Mouse (Mus musculus) CH12.LX (cell line): Measurements from ENCODE around the gene Pink1. TPM values are rescaled to one million over a fixed set of nuclear protein-coding genes. Genes with fewer than 3 reads are reported as not detected.

Source experiments
- DNase-seq: peaks from one replicate; pipeline ENCODE4 v3.0.0-alpha.2; 2013; ENCODE audit errors: extremely low read depth
- H3K27ac ChIP-seq: 2 replicates; pipeline ENCODE4 v1.5.1; 2012; ENCODE audit warnings: low read depth, mild to moderate bottlenecking, control low read depth, moderate library complexity; ENCODE audit not compliant: insufficient read depth
- H3K27me3 ChIP-seq: replicated peaks from 2 replicates; pipeline ENCODE3; 2012; ENCODE audit warnings: inconsistent platforms
- H3K36me3 ChIP-seq, 2 experiments: replicated peaks in 1 of 2; 2 replicates each; pipeline versions ENCODE3 to v1.6.1; 2012; ENCODE audit warnings: inconsistent platforms in 1 of 2, low read length in 1 of 2, mild to moderate bottlenecking in 1 of 2, mixed read lengths in 1 of 2, moderate library complexity in 1 of 2; ENCODE audit not compliant: control insufficient read depth in 1 of 2, insufficient read depth in 1 of 2
- H3K4me1 ChIP-seq, 2 experiments: 2 replicates each; pipeline ENCODE4 v1.6.1; 2012; ENCODE audit warnings: inconsistent platforms in 1 of 2, moderate library complexity in 1 of 2; ENCODE audit not compliant: insufficient read depth in 2 of 2, control insufficient read depth in 1 of 2
- H3K4me2 ChIP-seq: 2 replicates; pipeline ENCODE4 v1.6.1; 2012; ENCODE audit warnings: low read depth, mild to moderate bottlenecking, control low read depth; ENCODE audit not compliant: poor library complexity, insufficient read depth, severe bottlenecking
- H3K4me3 ChIP-seq, 3 experiments: fragments of 150-350 bp in 1 of 3; sonication (generic) in 1 of 3; replicated peaks in 1 of 3; 2 replicates each; pipeline versions ENCODE3 to v1.5.1; 2011 to 2012; ENCODE audit warnings: low read depth in 2 of 3, low read length in 2 of 3, mild to moderate bottlenecking in 2 of 3, moderate library complexity in 2 of 3, control low read depth in 1 of 3, improper control_type of control experiment in 1 of 3, inconsistent platforms in 1 of 3, mixed read lengths in 1 of 3; ENCODE audit not compliant: poor library complexity in 1 of 3
- H3K79me2 ChIP-seq: replicated peaks from 2 replicates; pipeline ENCODE4 v1.6.1; 2012; ENCODE audit warnings: mild to moderate bottlenecking, moderate library complexity; ENCODE audit not compliant: control insufficient read depth, poor library complexity, insufficient read depth, severe bottlenecking; ENCODE audit errors: extremely low read depth
- H3K9ac ChIP-seq: 2 replicates; pipeline ENCODE4 v1.6.1; 2012; ENCODE audit warnings: low read depth, mild to moderate bottlenecking, control low read depth, moderate library complexity; ENCODE audit not compliant: insufficient read depth
- H3K9me3 ChIP-seq: replicated peaks from 2 replicates; pipeline ENCODE3; 2012; ENCODE audit warnings: low read length, inconsistent platforms, mixed read lengths
- BHLHE40 ChIP-seq: IDR thresholded peaks from 2 replicates; pipeline ENCODE4 v1.6.1; 2011; ENCODE audit warnings: mild to moderate bottlenecking, low read depth, low read length, improper control_type of control experiment
- CHD1 ChIP-seq: IDR thresholded peaks from 2 replicates; pipeline ENCODE4 v1.6.1; 2012; ENCODE audit warnings: low read depth, low read length, improper control_type of control experiment, inconsistent platforms
- CHD2 ChIP-seq: IDR thresholded peaks from 2 replicates; pipeline ENCODE4 v1.6.1; 2011; ENCODE audit warnings: low read length, improper control_type of control experiment
- CTCF ChIP-seq, 2 experiments: IDR thresholded peaks in 1 of 2; conservative IDR thresholded peaks in 1 of 2; 2 replicates each; pipeline ENCODE4 v1.5.1; 2011 to 2012; ENCODE audit warnings: low read depth in 2 of 2, low read length in 2 of 2, improper control_type of control experiment in 1 of 2, inconsistent platforms in 1 of 2, mild to moderate bottlenecking in 1 of 2, moderate library complexity in 1 of 2
- ETS1 ChIP-seq: conservative IDR thresholded peaks from 2 replicates; pipeline ENCODE4 v1.6.1; 2012; ENCODE audit warnings: low read depth, mild to moderate bottlenecking, inconsistent platforms, low read length, improper control_type of control experiment, moderate library complexity
- GABPA ChIP-seq: IDR thresholded peaks from 2 replicates; pipeline ENCODE4 v1.6.1; 2012; ENCODE audit warnings: low read depth, low read length, improper control_type of control experiment, inconsistent platforms; ENCODE audit not compliant: insufficient replicate concordance
- IRF4 ChIP-seq: IDR thresholded peaks from 2 replicates; pipeline ENCODE4 v1.6.1; 2014; ENCODE audit warnings: low read depth, mild to moderate bottlenecking, inconsistent platforms, low read length, improper control_type of control experiment
- JUND ChIP-seq: conservative IDR thresholded peaks from 2 replicates; pipeline ENCODE4 v1.6.1; 2011; ENCODE audit warnings: low read depth, low read length, improper control_type of control experiment
- KAT2A ChIP-seq: IDR thresholded peaks from 2 replicates; pipeline ENCODE4 v1.6.1; 2012; ENCODE audit warnings: low read length, improper control_type of control experiment, inconsistent platforms; ENCODE audit not compliant: insufficient replicate concordance
- MAZ ChIP-seq: IDR thresholded peaks from 2 replicates; pipeline ENCODE4 v1.6.1; 2012; ENCODE audit warnings: low read depth, mild to moderate bottlenecking, inconsistent platforms, low read length, improper control_type of control experiment, moderate library complexity
- MXI1 ChIP-seq: IDR thresholded peaks from 2 replicates; pipeline ENCODE4 v1.6.1; 2011; ENCODE audit warnings: mild to moderate bottlenecking, low read depth, low read length, improper control_type of control experiment
- NELFE ChIP-seq: IDR thresholded peaks from 2 replicates; pipeline ENCODE4 v1.6.1; 2011; ENCODE audit warnings: low read depth, low read length, improper control_type of control experiment
- NRF1 ChIP-seq: IDR thresholded peaks from 2 replicates; pipeline ENCODE4 v1.6.1; 2014; ENCODE audit warnings: low read depth, mild to moderate bottlenecking, inconsistent platforms, low read length, improper control_type of control experiment, moderate library complexity
- PAX5 ChIP-seq: IDR thresholded peaks from 2 replicates; pipeline ENCODE4 v1.6.1; 2012; ENCODE audit warnings: low read length, inconsistent platforms, mixed read lengths
- RCOR1 ChIP-seq: conservative IDR thresholded peaks from 2 replicates; pipeline ENCODE4 v1.6.1; 2012; ENCODE audit warnings: low read depth, mild to moderate bottlenecking, inconsistent platforms, low read length, improper control_type of control experiment
- SMC3 ChIP-seq: IDR thresholded peaks from 2 replicates; pipeline ENCODE4 v1.6.1; 2011; ENCODE audit warnings: low read depth, low read length, improper control_type of control experiment
- TCF12 ChIP-seq: IDR thresholded peaks from 2 replicates; pipeline ENCODE4 v1.6.1; 2014; ENCODE audit warnings: low read depth, mild to moderate bottlenecking, inconsistent platforms, low read length, improper control_type of control experiment
- ZMIZ1 ChIP-seq: IDR thresholded peaks from 2 replicates; pipeline ENCODE4 v1.6.1; 2012; ENCODE audit warnings: low read depth, mild to moderate bottlenecking, inconsistent platforms, low read length, improper control_type of control experiment
- ZNF384 ChIP-seq: IDR thresholded peaks from 2 replicates; pipeline ENCODE4 v1.6.1; 2012; ENCODE audit warnings: low read depth, low read length, improper control_type of control experiment, inconsistent platforms
- dilution Hi-C: fragments of 300-500 bp; cut with MboI; formaldehyde crosslinking; loops from 2 replicates; pipeline ENCODE4 v1.14.3; 2020; ENCODE audit warnings: low sequenced_read_pairs; ENCODE audit not compliant: extremely low pct_unique_long_range_greater_than_20kb, extremely low pct_ligation_motif_present
- in situ Hi-C: fragments of 300-500 bp; cut with MboI; formaldehyde crosslinking; loops from 3 replicates; pipeline ENCODE4 v1.14.3; 2019; ENCODE audit warnings: low sequenced_read_pairs, low pct_ligation_motif_present, low pct_unique_long_range_greater_than_20kb, mixed read lengths
- polyA plus RNA-seq: library from polyadenylated mRNA; unstranded; fragments of >175 nt; gene quantifications from 2 replicates; pipeline ENCODE4 v1.2.1, GENCODE M21; 2012; ENCODE audit warnings: low read depth; ENCODE audit not compliant: insufficient read length
- total RNA-seq, 2 experiments: library from RNA; depleted of rRNA; stranded (reverse); fragments of 300-350 nt in 1 of 2; fragments of >200 nt in 1 of 2; gene quantifications; 2 replicates each; pipeline ENCODE4 v1.2.3; 2012 to 2014

Gene Pink1
- total and polyA plus RNA-seq, 3 experiments: 7.1 to 10.8 (median 7.2) TPM

GRCm38 (mm10) chr4:138361370-138361821 lies 35.3 kb upstream of the Pink1 start:
- H3K79me2 ChIP-seq: no peaks in the 10 kb centered on the region
- dilution Hi-C loops: no loop called here
- no peaks in the 10 kb centered on the region for H3K36me3 ChIP-seq
- H3K4me1 ChIP-seq: no peaks in the 10 kb centered on the region
- peaks cover 84% of the 10 kb centered on the region for H3K27me3 ChIP-seq
- in situ Hi-C loops: no loop called here
- no peak overlapping the region for H3K4me3 ChIP-seq
- H3K9ac ChIP-seq: no peak overlapping the region
- no peak for DNase-seq
- H3K9me3 ChIP-seq: peaks cover 5% of the 10 kb centered on the region
- no peak overlapping the region for H3K4me2 ChIP-seq
- no peak for TF ChIP-seq JUND
- no peak for TF ChIP-seq NELFE
- no peak for TF ChIP-seq TCF12
- H3K27ac ChIP-seq: no peak overlapping the region

DNA sequence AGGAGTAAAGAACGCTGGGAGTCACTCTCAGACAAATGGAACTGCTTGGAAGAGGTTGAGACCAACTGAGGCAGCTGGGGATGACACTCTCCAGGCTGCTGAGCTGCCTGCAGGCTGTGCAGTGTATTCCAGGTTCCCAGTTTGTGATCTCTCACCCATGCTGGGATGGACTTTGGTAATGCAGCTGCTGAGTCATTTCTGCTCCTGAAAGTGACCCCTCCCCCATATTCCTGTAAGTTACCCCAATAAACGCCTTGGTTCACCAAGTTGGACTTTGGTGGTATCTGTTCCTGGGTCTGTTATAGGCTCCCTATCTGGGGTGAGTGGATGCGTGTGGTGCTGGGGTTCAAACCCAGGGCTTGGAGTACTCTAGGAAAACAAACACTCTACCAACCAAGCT lies 32.1 kb upstream of the Pink1 start:
- Histone ChIP-seq H3K27ac (no peak overlapping the region), H3K4me3 (no peak overlapping the region), H3K27me3 (peaks cover 84% of the 10 kb centered on the region), H3K4me1 (no peaks in the 10 kb centered on the region), H3K4me2 (no peak overlapping the region), H3K9ac (no peak overlapping the region), H3K9me3 (no peaks in the 10 kb centered on the region), H3K79me2 (no peaks in the 10 kb centered on the region), H3K36me3 (no peaks in the 10 kb centered on the region)
- in situ Hi-C loops (no loop called here), dilution Hi-C loops (no loop called here)
- DNase-seq: no peak
- TF ChIP-seq KAT2A (no peak), ETS1 (no peak), CHD1 (no peak), ZNF384 (no peak), MAZ (no peak), TCF12 (no peak), SMC3 (no peak), JUND (no peak), BHLHE40 (no peak), IRF4 (no peak), CHD2 (no peak), GABPA (no peak), MXI1 (no peak), CTCF (conservative IDR thresholded peaks at IDR 0.05 in 1 of 2, IDR thresholded peaks at IDR 0.05 in 1 of 2; ENCODE audit: low read depth in 2 of 2, low read length in 2 of 2) (no peak), NRF1 (no peak), PAX5 (no peak), RCOR1 (no peak), NELFE (no peak), ZMIZ1 (no peak)
